Mouse (Mus musculus) thymus, postnatal 0 days (tissue): ENCODE results near the gene Dnase1l1. TPM values are rescaled to one million over a fixed set of nuclear protein-coding genes. Genes with fewer than 3 reads are reported as not detected.

Source experiments
- microRNA-seq: library from miRNA; unstranded; fragments of <30 nt; microRNA quantifications from one replicate; pipeline ENCODE4, GENCODE M21; 2016; ENCODE audit warnings: borderline number of aligned reads
- polyA plus RNA-seq: library from polyadenylated mRNA; unstranded; fragments of >200 nt; fragmentation: Nextera tagmentation; extraction: Ambion mirVana; gene quantifications from 2 replicates; pipeline ENCODE4 v1.2.1, GENCODE M21; 2015

The Dnase1l1 gene
- polyA plus RNA-seq, 1 experiment from 2014 or later = 8.1 TPM

Small RNA genes lying within 50 kb of the gene (microRNA-seq; reads per million reads assigned to microRNA genes)
- gene Mir7091 (not detected), gene Mir7092 (not detected)

Other genes with a start within 250 kb of the Dnase1l1 start
- not detected in 2 replicates for gene Opn1mw, start 154.9 kb downstream of the Dnase1l1 start, polyA plus RNA-seq
- gene Mecp2, start 147.0 kb downstream of the Dnase1l1 start, polyA plus RNA-seq = 16.6 and 16.7 TPM in 2 replicates
- gene Tex28, start 114.5 kb downstream of the Dnase1l1 start, polyA plus RNA-seq = not detected in 2 replicates
- 0.51 and 0.52 TPM in 2 replicates for gene Tktl1, start 105.1 kb downstream of the Dnase1l1 start, polyA plus RNA-seq
- gene Flna, start 32.5 kb downstream of the Dnase1l1 start, polyA plus RNA-seq = 108 and 110 TPM in 2 replicates
- 19.6 and 22.5 TPM in 2 replicates for gene Emd, start 27.6 kb downstream of the Dnase1l1 start, polyA plus RNA-seq
- gene Rpl10, start 11.5 kb downstream of the Dnase1l1 start, polyA plus RNA-seq = 838 and 891 TPM in 2 replicates
- gene Taz, start 425 bp downstream of the Dnase1l1 start, polyA plus RNA-seq = 66.0 and 71.6 TPM in 2 replicates
- gene Atp6ap1, start 14.8 kb upstream of the Dnase1l1 start, polyA plus RNA-seq = 87.8 and 92.3 TPM in 2 replicates
- 104 and 107 TPM in 2 replicates for gene Gdi1, start 22.7 kb upstream of the Dnase1l1 start, polyA plus RNA-seq
- 58.4 and 60.2 TPM in 2 replicates for gene Fam50a, start 30.7 kb upstream of the Dnase1l1 start, polyA plus RNA-seq
- gene Plxna3, start 46.7 kb upstream of the Dnase1l1 start, polyA plus RNA-seq = 0.83 and 0.96 TPM in 2 replicates
- gene Lage3, start 71.3 kb upstream of the Dnase1l1 start, polyA plus RNA-seq = 123 and 138 TPM in 2 replicates
- gene Ubl4a, start 90.9 kb upstream of the Dnase1l1 start, polyA plus RNA-seq = 58.7 and 63.1 TPM in 2 replicates
- gene Slc10a3, start 91.0 kb upstream of the Dnase1l1 start, polyA plus RNA-seq = 19.8 and 20.1 TPM in 2 replicates
- 22.7 and 23.2 TPM in 2 replicates for gene Fam3a, start 110.9 kb upstream of the Dnase1l1 start, polyA plus RNA-seq
- 22.7 and 25.1 TPM in 2 replicates for gene Ikbkg, start 111.0 kb upstream of the Dnase1l1 start, polyA plus RNA-seq
- 38.7 and 43.8 TPM in 2 replicates for gene G6pdx, start 146.9 kb upstream of the Dnase1l1 start, polyA plus RNA-seq
- gene Gm6880, start 199.1 kb upstream of the Dnase1l1 start, polyA plus RNA-seq = not detected in 2 replicates